11 mouse cellular contexts compared by ENCODE assay signal in genomic region chr1:126535527-126535926, GRCm38 (mm10).
"Had no signal": no experiment of that assay in that cellular context is flagged by ENCODE, and none has a peak within 500 bp of the region (broad histone marks: within the 10 kb centered on the region; RNA-seq: fewer than 3 reads in every experiment).

No protein-coding gene starts in this region.

- DNase-seq: kidney, postnatal 25 days; layer of hippocampus, adult 9-11 months; liver, postnatal 0 days; lung, embryonic 14.5 days; right cerebral cortex, adult 18-20 months; right cerebral cortex, postnatal 14 days; right cerebral cortex, postnatal 4 days; spleen, adult 18-20 months; thymus, postnatal 25 days had no signal

- ATAC-seq: liver, postnatal 0 days; lung, postnatal 0 days; midbrain, embryonic 15.5 days had no signal
